1 mouse cellular context compared by ENCODE assay signal in the genomic region with DNA sequence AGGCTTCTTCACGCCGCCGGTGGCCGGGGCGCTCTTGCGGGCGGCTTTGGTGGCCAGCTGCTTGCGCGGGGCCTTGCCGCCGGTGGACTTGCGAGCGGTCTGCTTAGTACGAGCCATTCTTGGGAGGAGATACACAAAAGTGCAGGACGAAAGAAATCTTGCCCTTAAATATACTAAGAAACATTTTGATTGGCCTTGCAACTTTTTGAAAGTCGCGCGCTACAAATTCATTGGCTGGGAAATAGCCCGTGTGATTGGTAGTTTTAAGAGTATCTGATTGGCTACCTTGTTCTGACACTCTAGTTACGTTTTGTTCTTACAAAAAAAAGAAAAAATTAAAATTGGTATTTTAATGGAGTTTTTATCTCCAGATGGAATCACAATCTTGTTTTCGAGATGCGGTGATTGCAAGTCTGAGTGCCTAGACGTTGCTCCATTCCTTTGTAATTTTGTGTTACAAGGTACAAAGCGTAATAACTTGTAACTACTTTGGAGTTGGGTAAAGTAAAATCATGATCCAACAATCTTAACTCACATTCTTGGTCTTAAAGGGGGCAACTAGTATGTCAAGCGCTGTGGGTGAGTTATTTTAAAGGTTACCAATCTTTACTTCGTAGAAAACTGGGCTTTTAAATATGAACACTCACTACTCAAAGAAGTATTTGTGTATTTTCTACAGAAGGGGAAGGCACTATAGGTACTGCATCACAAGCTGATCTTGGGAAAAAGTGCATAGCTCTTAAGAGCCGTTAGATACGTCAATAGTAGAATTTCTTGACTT.
A peak's percentile ranks its signal among the peaks of the same experiment; 100 is the strongest.
TF ChIP-seq lines count a peak whose summit lies in the region.

A gene (minus strand): TSS at position 222 of the 781 bp plus-strand sequence.

TF ChIP-seq in CH12.LX, 34 proteins besides CTCF, POLR2A, EP300 and RAD21 (continued from another document):
- TF ChIP-seq MXI1 (IDR thresholded peaks at IDR 0.05; ENCODE audit: low read depth, low read length) (peak; percentile 47; the same call in 1 of the 2 replicates), CHD1 (IDR thresholded peaks at IDR 0.05; ENCODE audit: low read depth, low read length) (no peak), ZMIZ1 (IDR thresholded peaks at IDR 0.05; ENCODE audit: low read depth, low read length) (peak; percentile 99), ELF1 (IDR thresholded peaks at IDR 0.05; ENCODE audit: low read depth, low read length) (no peak), RCOR1 (conservative IDR thresholded peaks at IDR 0.05; ENCODE audit: low read depth, low read length) (no peak), NRF1 (IDR thresholded peaks at IDR 0.05; ENCODE audit: low read depth, low read length) (no peak), CHD2 (IDR thresholded peaks at IDR 0.05; ENCODE audit: low read length) (peak; percentile 59; the same call in 1 of the 2 replicates), MEF2A (IDR thresholded peaks at IDR 0.05; ENCODE audit: borderline replicate concordance, low read depth, low read length) (0 out of 2 replicates have a peak, but pooled peaks have one; percentile 19), SIN3A (IDR thresholded peaks at IDR 0.05; ENCODE audit: low read length) (peak; percentile 60; the same call in 1 of the 2 replicates), TBP (conservative IDR thresholded peaks at IDR 0.05; ENCODE audit: low read depth, low read length) (peak; percentile 99), MYC (IDR thresholded peaks at IDR 0.05; ENCODE audit: low read depth, low read length) (no peak), UBTF (IDR thresholded peaks at IDR 0.05; ENCODE audit: low read depth, low read length) (peak; percentile 91; the same call in 1 of the 2 replicates), USF2 (conservative IDR thresholded peaks at IDR 0.05; ENCODE audit: low read depth, low read length) (no peak; the same call in 1 of the 2 replicates), MAX (IDR thresholded peaks at IDR 0.05; ENCODE audit: low read length) (no peak), IRF4 (IDR thresholded peaks at IDR 0.05; ENCODE audit: low read depth, low read length) (no peak)
